Mouse (Mus musculus) kidney, embryonic 14.5 days (tissue): ENCODE results near the gene Acads. TPM values are rescaled to one million over a fixed set of nuclear protein-coding genes. Genes with fewer than 3 reads are reported as not detected.

Experiments used
- ATAC-seq: fragments of 200-750 bp; cut with Nextera tagmentation; 2 replicates; pipeline ENCODE4 v1.8.0; 2017; ENCODE audit warnings: moderate number of reproducible peaks, mild to moderate bottlenecking, moderate TSS enrichment, moderate library complexity; ENCODE audit not compliant: low FRiP score, low TSS enrichment
- H3K27ac ChIP-seq: fragments of 300-500 bp; sonication (generic); 2 replicates; pipeline ENCODE4 v1.5.1; 2014; ENCODE audit warnings: low read depth, mild to moderate bottlenecking, low read length, moderate library complexity, mixed read lengths
- H3K27me3 ChIP-seq: fragments of 300-500 bp; sonication (generic); 2 replicates; pipeline ENCODE4 v1.6.1; 2014; ENCODE audit warnings: mild to moderate bottlenecking, low read length; ENCODE audit not compliant: control insufficient read depth, insufficient read depth
- H3K36me3 ChIP-seq: fragments of 300-500 bp; sonication (generic); 2 replicates; pipeline ENCODE4 v1.6.1; 2014; ENCODE audit warnings: low read length, mixed read lengths; ENCODE audit not compliant: control insufficient read depth, insufficient read depth
- H3K4me1 ChIP-seq: fragments of 300-500 bp; sonication (generic); 2 replicates; pipeline ENCODE4 v1.6.1; 2014; ENCODE audit warnings: low read length, mixed read lengths; ENCODE audit not compliant: control insufficient read depth, insufficient read depth
- H3K4me2 ChIP-seq: fragments of 300-500 bp; sonication (generic); replicated peaks from 2 replicates; pipeline ENCODE4 v1.6.1; 2014; ENCODE audit warnings: low read depth, mild to moderate bottlenecking, low read length
- H3K4me3 ChIP-seq: fragments of 300-500 bp; sonication (generic); 2 replicates; pipeline ENCODE4 v1.5.1; 2014; ENCODE audit warnings: mild to moderate bottlenecking, low read length
- H3K9ac ChIP-seq: fragments of 300-500 bp; sonication (generic); 2 replicates; pipeline ENCODE4 v1.6.1; 2014; ENCODE audit warnings: low read depth, mild to moderate bottlenecking, low read length, moderate library complexity
- H3K9me3 ChIP-seq: fragments of 300-500 bp; sonication (generic); 2 replicates; pipeline ENCODE4 v1.6.1; 2016; ENCODE audit warnings: low read length; ENCODE audit not compliant: control insufficient read depth
- WGBS: fragments of 180-500 bp; shearing (Covaris S2); extraction: QIAGEN DNeasy Blood & Tissue Kit; methylation state at CpG from one replicate; pipeline ENCODE4 v1.1.7; 2014; 5-methylcytosine and 5-hydroxymethylcytosine counted together
- polyA plus RNA-seq: library from polyadenylated mRNA; unstranded; fragments of >200 nt; fragmentation: Nextera tagmentation; extraction: Ambion mirVana; gene quantifications from 2 replicates; pipeline ENCODE4 v1.2.1, GENCODE M21; 2014

Gene Acads
- polyA plus RNA-seq, 1 experiment from 2014 or later = 54.2 TPM

DNA sequence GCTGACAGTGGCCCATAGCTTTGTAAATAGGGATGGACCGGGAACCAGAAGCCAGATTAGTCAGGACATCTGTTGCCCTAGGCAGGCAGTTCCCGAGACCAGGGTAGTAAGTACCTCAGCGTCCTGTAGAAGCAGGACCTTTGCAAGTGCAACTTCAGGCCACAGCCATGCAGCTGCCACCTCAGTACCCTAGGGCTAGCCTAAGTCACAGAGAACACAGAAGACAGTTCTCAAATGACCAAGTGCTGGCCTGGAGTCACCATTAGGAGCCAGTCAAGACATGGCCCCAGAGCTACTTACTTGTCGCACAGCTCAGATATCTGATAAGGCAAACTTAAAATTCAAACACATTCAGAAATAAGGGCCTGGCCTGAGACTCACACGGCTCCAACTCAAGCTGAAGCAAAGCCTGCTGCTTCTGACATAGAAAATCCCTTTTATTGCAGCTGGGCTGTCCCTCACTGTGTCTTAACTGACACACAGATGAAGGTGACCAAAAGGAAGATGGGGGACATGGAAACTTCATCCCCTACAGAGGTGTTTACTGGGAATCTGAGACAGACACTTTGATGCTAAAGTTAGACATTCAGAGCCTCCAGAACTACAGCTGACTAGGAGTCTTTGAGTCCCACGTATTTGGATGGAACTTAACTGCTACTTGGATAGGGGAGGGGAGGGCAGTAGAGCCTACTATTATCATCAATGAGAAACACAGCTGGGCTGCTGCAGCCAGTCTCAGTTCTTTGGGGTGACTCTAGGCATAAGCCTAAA, 27.0 kb upstream of the Acads start:
- no peak overlapping the region for H3K4me2 ChIP-seq

DNA sequence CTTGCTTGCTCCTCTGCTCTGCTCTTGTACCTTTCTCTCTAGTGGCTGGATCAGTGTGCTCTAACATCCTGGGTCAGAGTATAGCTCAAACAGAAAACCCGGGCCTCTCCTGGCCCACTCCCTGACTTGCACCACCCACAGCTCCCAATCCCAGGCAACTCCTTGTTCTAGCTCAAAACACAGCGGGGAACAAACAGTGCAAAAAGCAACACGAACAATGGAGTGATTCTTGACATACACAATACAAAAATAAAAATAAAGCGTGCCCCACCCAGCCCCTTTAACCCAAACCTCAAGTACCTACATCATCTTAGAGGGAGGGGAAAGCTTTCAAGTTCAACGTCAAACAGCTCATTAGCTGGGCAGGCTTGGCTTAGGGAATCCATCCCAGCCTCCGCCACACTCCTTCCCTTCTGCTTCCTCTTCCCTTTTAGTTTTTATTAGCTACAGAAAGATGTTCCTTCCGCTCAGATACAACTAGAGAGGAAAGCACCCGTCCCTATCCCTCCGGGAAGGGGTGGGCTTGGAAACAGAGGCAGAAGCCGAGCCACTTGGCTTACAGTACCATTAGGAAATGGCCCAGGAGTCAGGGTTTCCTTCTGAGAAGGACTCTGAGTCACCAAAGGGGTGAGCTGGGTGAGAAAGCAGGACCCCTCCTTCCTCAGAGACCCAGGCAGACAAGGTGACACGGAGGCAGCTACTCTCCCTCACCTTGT, 26.3 kb upstream of the Acads start:
- 72% methylated on average over 11 of the region's 11 CpGs for WGBS
- H3K27ac ChIP-seq = no peak overlapping the region
- H3K4me1 ChIP-seq = no peaks in the 10 kb centered on the region; the same call in 1 of the 2 replicates
- no peak for ATAC-seq
- no peak overlapping the region for H3K4me3 ChIP-seq
- H3K9me3 ChIP-seq = no peaks in the 10 kb centered on the region; the same call in 1 of the 2 replicates
- no peaks in the 10 kb centered on the region for H3K27me3 ChIP-seq
- no peak overlapping the region for H3K9ac ChIP-seq
- peaks cover 66% of the 10 kb centered on the region for H3K36me3 ChIP-seq
- no peak overlapping the region for H3K4me2 ChIP-seq

More for the DNA sequence above, 27.0 kb upstream of the Acads start:
- 64% methylated on average over 6 of the region's 6 CpGs for WGBS
- Histone ChIP-seq H3K9ac (no peak overlapping the region), H3K27ac (no peak overlapping the region), H3K9me3 (no peaks in the 10 kb centered on the region; the same call in 1 of the 2 replicates), H3K36me3 (peaks cover 74% of the 10 kb centered on the region), H3K4me1 (peaks cover 4% of the 10 kb centered on the region; the same call in 1 of the 2 replicates), H3K4me3 (no peak overlapping the region), H3K27me3 (no peaks in the 10 kb centered on the region)
- ATAC-seq = no peak

DNA sequence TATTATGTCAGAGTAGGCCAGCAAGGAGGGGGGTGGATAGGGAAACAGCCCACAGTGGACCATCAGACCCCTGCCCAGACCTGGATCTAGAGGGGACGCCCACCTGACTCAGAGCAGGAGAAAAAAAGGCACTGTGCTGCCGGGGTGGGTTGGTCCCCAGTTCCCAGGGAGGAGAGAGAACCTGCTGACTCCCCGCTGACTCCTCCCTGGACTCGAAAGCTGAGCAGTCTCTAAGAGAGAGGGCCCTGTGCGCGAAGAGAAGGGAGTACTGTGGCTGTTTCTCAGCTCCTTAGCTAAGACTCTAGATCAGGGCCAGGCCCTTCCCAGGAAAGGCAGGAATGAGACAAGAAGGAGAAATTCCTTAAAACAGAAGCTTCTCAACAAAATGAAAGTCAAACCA, 25.3 kb upstream of the Acads start:
- no peak for ATAC-seq
- no peaks in the 10 kb centered on the region for H3K4me1 ChIP-seq
- no peak overlapping the region for H3K9ac ChIP-seq
- no peaks in the 10 kb centered on the region; the same call in 1 of the 2 replicates for H3K9me3 ChIP-seq
- WGBS = 70% methylated on average over 6 of the region's 6 CpGs
- H3K27me3 ChIP-seq = no peaks in the 10 kb centered on the region
- no peak overlapping the region for H3K4me3 ChIP-seq
- H3K4me2 ChIP-seq = no peak overlapping the region
- H3K36me3 ChIP-seq = peaks cover 57% of the 10 kb centered on the region
- H3K27ac ChIP-seq = peak overlapping the region; percentile 17; the same call in 1 of the 2 replicates

DNA sequence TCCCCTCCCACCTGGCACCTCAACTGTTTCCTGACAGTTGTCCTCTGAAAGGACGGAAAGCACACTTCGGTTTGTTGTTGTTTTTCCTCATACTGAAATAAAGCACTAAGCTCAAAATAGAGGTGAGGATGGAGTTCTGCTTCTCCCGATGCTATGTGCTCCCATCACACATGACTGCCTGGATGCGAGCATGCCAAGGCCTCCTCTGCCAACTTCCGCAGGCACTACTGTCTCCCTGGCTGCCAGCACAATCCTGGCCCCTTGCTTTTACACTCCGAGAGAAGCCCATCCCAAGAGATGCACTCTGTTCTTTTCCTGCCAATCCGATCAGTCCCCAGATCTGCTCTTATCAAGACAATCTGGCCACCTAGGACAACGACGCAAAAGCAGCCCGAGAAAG, 24.4 kb upstream of the Acads start:
- Histone ChIP-seq H3K27ac (no peak overlapping the region), H3K27me3 (no peaks in the 10 kb centered on the region), H3K4me1 (no peaks in the 10 kb centered on the region), H3K4me3 (no peak overlapping the region), H3K9me3 (no peaks in the 10 kb centered on the region), H3K36me3 (peaks cover 48% of the 10 kb centered on the region), H3K4me2 (no peak overlapping the region), H3K9ac (no peak overlapping the region)
- ATAC-seq = no peak
- WGBS = 79% methylated on average over 10 of the region's 10 CpGs

DNA sequence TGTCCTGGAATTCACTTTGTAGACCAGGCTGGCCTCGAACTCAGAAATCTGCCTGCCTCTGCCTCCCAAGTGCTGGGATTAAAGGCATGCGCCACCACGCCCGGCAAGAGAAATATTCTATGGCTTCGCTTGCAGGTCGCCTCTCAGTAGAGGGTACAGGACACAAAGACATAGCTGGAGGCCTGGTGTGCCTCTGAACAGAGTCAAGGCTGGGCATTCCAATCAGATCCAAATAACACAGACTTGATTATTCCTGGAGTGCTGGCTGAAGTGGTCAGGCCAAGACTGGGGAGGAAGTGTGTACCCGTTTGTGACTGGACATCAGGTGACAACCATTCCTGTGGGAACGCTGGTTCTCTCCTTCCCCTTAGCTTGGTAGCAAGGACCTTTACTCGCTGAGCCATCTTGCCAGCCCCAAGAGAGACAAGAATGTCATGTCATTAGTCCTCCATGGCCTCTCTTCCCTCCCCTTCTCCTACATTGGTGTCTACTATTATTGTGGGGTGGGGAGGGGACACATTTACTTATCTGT, 23.1 kb upstream of the Acads start:
- Histone ChIP-seq H3K4me2 (no peak overlapping the region), H3K36me3 (peaks cover 35% of the 10 kb centered on the region), H3K27ac (no peak overlapping the region), H3K9me3 (no peaks in the 10 kb centered on the region), H3K4me3 (no peak overlapping the region), H3K4me1 (no peaks in the 10 kb centered on the region), H3K9ac (no peak overlapping the region), H3K27me3 (no peaks in the 10 kb centered on the region)
- ATAC-seq = no peak
- WGBS = 86% methylated on average over 9 of the region's 9 CpGs

DNA sequence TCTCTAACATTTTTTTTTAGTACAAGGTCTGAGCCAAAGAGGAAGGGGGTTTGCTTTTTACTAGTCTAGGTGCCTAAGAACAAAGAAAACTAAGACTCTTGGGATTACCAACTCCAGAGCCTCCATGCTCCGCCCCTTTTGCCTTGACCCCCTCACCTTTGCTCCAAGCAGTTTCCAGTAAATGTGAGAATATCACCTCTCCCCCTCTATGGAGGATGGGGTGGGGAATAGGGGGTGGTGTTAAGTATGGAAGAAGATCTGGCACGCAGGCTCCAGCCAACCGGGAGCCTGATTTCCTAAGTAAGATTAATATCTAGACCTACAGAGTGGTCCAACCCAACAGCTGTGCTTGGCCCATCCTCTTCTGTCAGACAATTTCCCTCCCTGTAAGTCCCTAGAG, 21.6 kb upstream of the Acads start:
- Histone ChIP-seq H3K4me1 (no peaks in the 10 kb centered on the region), H3K4me3 (no peak overlapping the region), H3K9me3 (no peaks in the 10 kb centered on the region), H3K27me3 (no peaks in the 10 kb centered on the region), H3K27ac (no peak overlapping the region), H3K4me2 (no peak overlapping the region), H3K36me3 (peaks cover 20% of the 10 kb centered on the region), H3K9ac (no peak overlapping the region)
- WGBS = 60% methylated on average over 3 of the region's 3 CpGs
- ATAC-seq = no peak

DNA sequence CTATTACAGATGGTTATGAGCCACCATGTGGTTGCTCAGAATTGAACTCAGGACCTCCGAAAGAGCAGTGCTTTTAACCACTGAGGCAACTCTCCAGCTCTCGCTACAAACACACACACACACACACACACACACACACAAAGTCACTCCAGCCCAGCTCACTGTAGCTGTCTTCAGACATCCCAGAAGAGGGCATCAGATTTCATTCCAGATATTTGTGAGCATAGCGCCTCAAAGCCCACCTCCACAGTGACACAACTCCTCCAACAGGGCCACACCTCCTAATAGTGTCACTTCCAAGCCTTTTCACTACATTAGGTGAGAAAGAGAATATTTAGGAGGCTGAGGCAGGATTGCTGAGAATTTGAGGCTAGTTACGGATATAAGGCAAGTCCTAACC, 20.0 kb upstream of the Acads start:
- Histone ChIP-seq H3K9ac (no peak overlapping the region), H3K27me3 (no peaks in the 10 kb centered on the region), H3K4me3 (no peak overlapping the region), H3K4me2 (no peak overlapping the region), H3K36me3 (peaks cover 6% of the 10 kb centered on the region; the same call in 1 of the 2 replicates), H3K9me3 (no peaks in the 10 kb centered on the region), H3K27ac (no peak overlapping the region), H3K4me1 (no peaks in the 10 kb centered on the region)
- ATAC-seq = no peak
- WGBS = 54% methylated on average over 4 of the region's 4 CpGs

DNA sequence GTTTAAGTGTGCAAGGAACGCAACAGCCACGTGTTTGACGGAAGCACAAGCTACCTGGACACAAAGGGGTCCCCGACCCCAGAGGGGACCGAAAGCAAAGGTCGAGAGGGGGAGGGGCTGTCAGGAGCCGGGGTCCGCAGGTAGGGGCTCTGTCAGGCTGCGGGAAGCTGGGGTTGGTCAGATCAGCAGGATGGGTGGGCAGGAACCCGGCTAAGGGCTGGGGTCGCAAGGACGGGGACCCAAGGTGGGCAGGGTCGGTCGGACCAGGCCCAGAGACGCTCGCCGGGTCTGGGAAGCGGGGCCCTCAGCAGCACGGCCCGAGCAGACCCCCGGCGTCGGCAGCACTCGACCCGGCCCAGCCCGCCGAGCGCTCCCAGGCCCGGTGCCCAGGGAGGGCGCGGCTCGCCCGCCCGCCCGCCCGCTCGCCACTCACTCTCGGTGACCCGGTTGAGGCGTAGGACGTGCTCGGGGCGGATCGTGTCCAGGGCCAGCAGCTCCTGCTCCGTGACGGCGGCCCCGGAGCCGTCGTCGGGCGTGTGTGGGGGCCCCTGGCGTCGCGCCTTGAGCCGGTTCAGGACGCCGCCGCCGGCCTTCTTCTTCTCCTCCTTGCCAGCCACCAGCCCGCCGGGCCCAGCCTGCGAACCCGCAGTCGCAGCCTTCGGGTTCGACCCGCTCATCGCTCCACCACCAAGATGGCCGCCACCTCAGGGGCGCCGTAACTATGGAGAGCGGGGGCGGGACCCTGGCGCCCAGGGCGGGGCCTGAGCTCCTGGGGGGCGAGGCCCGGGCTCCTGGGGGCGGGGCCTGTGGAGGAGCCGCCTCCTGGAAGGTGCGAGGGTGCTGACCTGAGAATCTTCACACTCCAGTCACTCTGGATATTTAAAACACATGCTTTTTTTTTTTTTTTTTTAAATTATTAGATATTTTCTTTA, 15.4 kb upstream of the Acads start, which contains the start of gene Unc119b:
Gene Unc119b, minus strand, starts transcription at position 742 of the 932 bp plus-strand sequence.
- H3K4me3 ChIP-seq = peak within 1 kb of the TSS; percentile 78
- WGBS = under 1% methylated on average over 52 of the region's 81 CpGs
- no peaks in the 10 kb centered on the region for H3K27me3 ChIP-seq
- peak; percentile 94 for ATAC-seq
- H3K9ac ChIP-seq = peak within 1 kb of the TSS; percentile 87
- H3K27ac ChIP-seq = no peak within 1 kb of the TSS
- peaks cover 12% of the 10 kb centered on the region for H3K36me3 ChIP-seq
- H3K4me1 ChIP-seq = peaks cover 6% of the 10 kb centered on the region; the same call in 1 of the 2 replicates
- H3K4me2 ChIP-seq = peak within 1 kb of the TSS; percentile 96
- H3K9me3 ChIP-seq = no peaks in the 10 kb centered on the region
